Mouse (Mus musculus) cortical plate, adult 2 months (tissue): ENCODE data around the gene Arg2.

Experiments used
- CTCF ChIP-seq: fragments of 200-500 bp; IDR thresholded peaks from 2 replicates; pipeline ENCODE4 v1.5.1; 2011; ENCODE audit warnings: mild to moderate bottlenecking, control low read depth, low read length; ENCODE audit not compliant: insufficient read depth; ENCODE audit errors: extremely low read depth
- POLR2A ChIP-seq: fragments of 200-500 bp; IDR thresholded peaks from 2 replicates; pipeline ENCODE4 v1.6.1; 2011; ENCODE audit warnings: mild to moderate bottlenecking, low read length, control low read depth; ENCODE audit not compliant: insufficient read depth; ENCODE audit errors: extremely low read depth

- peak; percentile 14; the same call in 1 of the 2 replicates for TF ChIP-seq CTCF
- no peak for TF ChIP-seq POLR2A
Observed at GRCm38 (mm10) chr12:79122820-79123219, 7.8 kb upstream of the Arg2 start.
